ENCODE assay signal across 8 mouse cellular contexts in the genomic region with DNA sequence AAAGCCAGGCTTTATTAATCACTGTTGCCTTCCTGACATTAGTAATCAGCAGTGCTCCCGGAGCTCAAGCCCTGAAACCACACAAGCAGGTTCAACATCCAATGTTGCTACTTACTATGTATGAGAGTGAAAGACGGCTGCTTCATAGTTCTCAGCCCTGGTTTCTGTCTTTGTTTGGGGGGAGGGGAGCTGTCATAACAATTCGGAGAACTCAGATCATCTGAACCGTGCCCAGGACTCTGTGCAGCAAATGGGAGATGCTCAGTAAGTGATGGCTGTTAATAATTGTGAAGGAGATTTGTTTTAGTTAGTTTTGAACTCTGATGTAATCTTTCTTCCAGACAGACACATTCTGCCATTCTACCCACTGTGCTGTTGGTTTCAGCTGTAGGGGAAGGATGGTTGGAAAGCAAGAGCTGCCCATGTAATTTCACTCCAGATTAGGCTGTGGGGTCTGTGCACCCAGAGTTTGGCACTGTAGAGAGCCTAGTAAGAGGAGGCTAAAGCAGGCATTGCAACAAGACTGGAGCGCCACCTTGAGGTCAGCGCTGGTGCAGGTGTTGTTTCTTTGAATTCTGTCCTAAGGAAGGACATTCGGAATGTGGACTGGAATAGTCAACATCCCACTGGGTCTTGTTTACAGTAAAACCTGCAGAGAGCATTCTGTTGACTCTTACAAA. TPM values are rescaled to one million over a fixed set of nuclear protein-coding genes. Genes with fewer than 3 reads are reported as not detected.
DNase-seq lines count a peak whose midpoint lies in the region; ATAC-seq and TF ChIP-seq lines count a peak whose summit lies in the region.
"Had no signal": no experiment of that assay in that cellular context is flagged by ENCODE, and none has a peak within 500 bp of the region (broad histone marks: within the 10 kb centered on the region; RNA-seq: fewer than 3 reads in every experiment).

No protein-coding gene starts in this region.

- H3K4me2 ChIP-seq in midbrain, embryonic 12.5 days (replicated peaks): no peak overlapping the region
- H3K4me2 ChIP-seq: liver, embryonic 15.5 days had no signal

- no peak overlapping the region for H3K9ac ChIP-seq in midbrain, embryonic 12.5 days (replicated peaks)
- H3K9ac ChIP-seq: liver, embryonic 15.5 days had no signal

- peaks cover 12% of the 10 kb centered on the region for H3K27me3 ChIP-seq in midbrain, embryonic 12.5 days
- 0 out of 2 replicates have a peak, but pooled peaks cover 2% of the 10 kb centered on the region for H3K27me3 ChIP-seq in spleen, adult 2 months (ENCODE audit: control insufficient read depth, insufficient read depth, low read length)

- peak; percentile 91; the same call in 1 of the 2 replicates for TF ChIP-seq CTCF in spleen, adult 2 months (IDR thresholded peaks at IDR 0.05; ENCODE audit: extremely low read depth, insufficient read depth, insufficient read length, insufficient replicate concordance)

- ATAC-seq in midbrain, embryonic 12.5 days (ENCODE audit: low FRiP score, low read depth): 0 out of 2 replicates have a peak, but pooled peaks have one; percentile 38

- peak; percentile 52 for DNase-seq in T-cell, adult 2 months (ENCODE audit: low spot score)
- peak; percentile 45 for DNase-seq in cerebellum, adult 11 months
- DNase-seq in frontal cortex, postnatal 10 days (ENCODE audit: low spot score in 2 of 2): peak; percentile 16 to 69
- DNase-seq in induced T-regulatory cell, adult 2 months (ENCODE audit: low read depth): peak; percentile 79
- peak; percentile 74 to 85 for DNase-seq in left cerebral cortex, adult 18-20 months (ENCODE audit: low spot score in 2 of 2)
- DNase-seq in spleen, adult 2 months (ENCODE audit: low read depth in 1 of 2, low spot score in 2 of 2): peak; percentile 19 to 61

- no peaks in the 10 kb centered on the region for H3K36me3 ChIP-seq in midbrain, embryonic 12.5 days
- no peaks in the 10 kb centered on the region for H3K36me3 ChIP-seq in spleen, adult 2 months (ENCODE audit: control insufficient read depth, insufficient read depth, low read length)
- H3K36me3 ChIP-seq: liver, embryonic 15.5 days had no signal

- no peaks in the 10 kb centered on the region for H3K9me3 ChIP-seq in midbrain, embryonic 12.5 days
- H3K9me3 ChIP-seq: liver, embryonic 15.5 days had no signal

- WGBS in midbrain, embryonic 12.5 days: 27% methylated on average over 7 of the region's 7 CpGs
- WGBS in spleen, adult 2 months: 29% methylated on average over 7 of the region's 7 CpGs

- no peaks in the 10 kb centered on the region for H3K4me1 ChIP-seq in midbrain, embryonic 12.5 days
- H3K4me1 ChIP-seq in spleen, adult 2 months (ENCODE audit: control insufficient read depth, insufficient read depth, insufficient read length): no peaks in the 10 kb centered on the region
- H3K4me1 ChIP-seq: liver, embryonic 15.5 days had no signal

- H3K4me3 ChIP-seq in midbrain, embryonic 12.5 days: no peak overlapping the region
- H3K4me3 ChIP-seq in spleen, adult 2 months (ENCODE audit: extremely low read depth, insufficient read depth, insufficient read length): no peak overlapping the region
- H3K4me3 ChIP-seq: liver, embryonic 15.5 days had no signal

- H3K27ac ChIP-seq in midbrain, embryonic 12.5 days (replicated peaks): no peak overlapping the region
- no peak overlapping the region for H3K27ac ChIP-seq in spleen, adult 2 months (ENCODE audit: insufficient read depth, low read length)
- H3K27ac ChIP-seq: liver, embryonic 15.5 days had no signal

- no peak for TF ChIP-seq POLR2A in spleen, adult 2 months (IDR thresholded peaks at IDR 0.05; ENCODE audit: low read depth, low read length)

RNA-seq across cellular contexts. Expression of a gene that starts 5.7 kb away (rescaled TPM):
- total RNA-seq in left cerebral cortex, adult 18-20 months (2021): 10 to 100 TPM; 14.0 to 15.0 TPM
- 39.9 and 42.1 TPM in 2 replicates for polyA plus RNA-seq in midbrain, embryonic 12.5 days (2016; fragmentation: Nextera tagmentation; extraction: Ambion mirVana)
- polyA plus RNA-seq in spleen, adult 2 months (2012; rRNA removed): 3.1 TPM in 2 replicates

RNA-seq across cellular contexts. Expression of a gene that starts 28.1 kb away (rescaled TPM):
- total RNA-seq in left cerebral cortex, adult 18-20 months (2021): 10 to 100 TPM; 62.3 to 63.3 TPM
- polyA plus RNA-seq in midbrain, embryonic 12.5 days (2016; fragmentation: Nextera tagmentation; extraction: Ambion mirVana): 29.7 and 32.8 TPM in 2 replicates
- 19.4 and 20.3 TPM in 2 replicates for polyA plus RNA-seq in spleen, adult 2 months (2012; rRNA removed)

Comparison
In these comparisons a context has a peak if more than half of its experiments do, and no peak if none do; other contexts are left out.
1. RNA of a gene that starts 5.7 kb away (polyA plus RNA-seq): 39.9 to 42.1 TPM in midbrain, embryonic 12.5 days; 3.1 TPM in spleen, adult 2 months; every median in the first group is over 10 times any median in the second.
2. Peak in every context shown above with its lines, with median percentiles within 50 percentile points of each other: DNase-seq.